Comparison of ENCODE assay signal across 28 mouse cellular contexts in the genomic region with DNA sequence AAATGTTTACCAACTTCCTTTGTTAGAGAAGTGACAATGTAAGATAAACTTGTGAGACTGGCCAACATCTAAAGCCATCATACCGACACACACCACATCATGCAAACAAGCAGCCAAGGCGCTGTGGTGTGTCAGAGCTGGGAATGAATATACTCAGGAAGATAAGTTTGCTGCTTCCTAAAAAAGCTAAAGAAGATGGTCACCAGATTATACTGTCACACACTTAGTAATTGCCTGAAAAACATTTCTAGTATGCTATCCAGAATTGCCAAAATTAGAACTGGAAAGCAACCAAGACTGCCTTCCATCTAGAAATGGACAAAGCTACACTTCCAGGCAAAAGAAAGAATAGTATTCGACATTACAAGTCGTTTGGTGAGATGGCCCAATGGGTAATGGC.
"Had no signal": no experiment of that assay in that cellular context is flagged by ENCODE, and none has a peak within 500 bp of the region (broad histone marks: within the 10 kb centered on the region; RNA-seq: fewer than 3 reads in every experiment).

No protein-coding gene starts in this region.

- ATAC-seq: forebrain, embryonic 16.5 days; hindbrain, embryonic 16.5 days; inflammation-experienced regulatory T-cells, adult 6 months; intestine, embryonic 15.5 days; intestine, postnatal 0 days had no signal

- H3K4me1 ChIP-seq: heart, embryonic 10.5 days; hindbrain, embryonic 12.5 days; intestine, embryonic 15.5 days; limb, embryonic 10.5 days; limb, embryonic 12.5 days had no signal

- DNase-seq: gastrocnemius, adult 2 months; gastrocnemius, postnatal 10 days; gastrocnemius, postnatal 25 days; heart, postnatal 14 days; heart, postnatal 36 days; kidney, adult 18-20 months; kidney, adult 8-10 months; kidney, postnatal 10 days; kidney, postnatal 25 days; kidney, postnatal 4 days; liver; liver, embryonic 13.5 days had no signal

- H3K9me3 ChIP-seq: heart, embryonic 10.5 days; heart, embryonic 13.5 days; heart, embryonic 15.5 days; hindbrain, embryonic 10.5 days; hindbrain, embryonic 12.5 days; intestine, embryonic 15.5 days; limb, embryonic 10.5 days; limb, embryonic 12.5 days; liver, embryonic 13.5 days had no signal

- H3K4me3 ChIP-seq: gastrocnemius, adult 2 months; heart, embryonic 10.5 days; heart, embryonic 13.5 days; heart, embryonic 15.5 days; hindbrain, embryonic 10.5 days; hindbrain, embryonic 12.5 days; intestine, embryonic 15.5 days; layer of hippocampus, adult 2 months; left cerebral cortex, adult 2 months; limb, embryonic 10.5 days; limb, embryonic 12.5 days; liver, embryonic 13.5 days had no signal

- H3K27ac ChIP-seq: gastrocnemius, adult 2 months; heart, embryonic 10.5 days; heart, embryonic 13.5 days; heart, embryonic 15.5 days; hindbrain, embryonic 10.5 days; hindbrain, embryonic 12.5 days; hindbrain, embryonic 14.5 days; intestine, embryonic 15.5 days; layer of hippocampus, adult 2 months; left cerebral cortex, adult 2 months; limb, embryonic 10.5 days; limb, embryonic 12.5 days; liver, embryonic 13.5 days had no signal

- H3K36me3 ChIP-seq: heart, embryonic 10.5 days; heart, embryonic 13.5 days; heart, embryonic 15.5 days; hindbrain, embryonic 10.5 days; hindbrain, embryonic 12.5 days; intestine, embryonic 15.5 days; limb, embryonic 10.5 days; limb, embryonic 12.5 days; liver, embryonic 13.5 days had no signal

- H3K9ac ChIP-seq: heart, embryonic 13.5 days; heart, embryonic 15.5 days; hindbrain, embryonic 12.5 days; hindbrain, embryonic 14.5 days; intestine, embryonic 15.5 days; limb, embryonic 12.5 days; liver, embryonic 13.5 days had no signal

- H3K27me3 ChIP-seq: heart, embryonic 13.5 days; heart, embryonic 15.5 days; hindbrain, embryonic 12.5 days; intestine, embryonic 15.5 days; limb, embryonic 12.5 days; liver, embryonic 13.5 days had no signal

- H3K4me2 ChIP-seq: heart, embryonic 13.5 days; heart, embryonic 15.5 days; hindbrain, embryonic 12.5 days; hindbrain, embryonic 14.5 days; intestine, embryonic 15.5 days; limb, embryonic 12.5 days; liver, embryonic 11.5 days; liver, embryonic 13.5 days had no signal
